Mouse (Mus musculus) thymus, adult 2 months (tissue): ENCODE results near the gene Lrfn2.

ENCODE experiments used
- CTCF ChIP-seq: fragments of 200-500 bp; IDR thresholded peaks from 2 replicates; pipeline ENCODE4 v1.5.1; 2012; ENCODE audit warnings: mild to moderate bottlenecking, control low read depth, low read length, moderate library complexity, borderline replicate concordance; ENCODE audit not compliant: control insufficient read depth, poor library complexity, insufficient read depth; ENCODE audit errors: extremely low read depth
- POLR2A ChIP-seq: fragments of 200-500 bp; IDR thresholded peaks from 2 replicates; pipeline ENCODE4 v1.6.1; 2012; ENCODE audit warnings: mild to moderate bottlenecking, low read length, control low read depth, moderate library complexity; ENCODE audit not compliant: control insufficient read depth, poor library complexity, insufficient read depth; ENCODE audit errors: extremely low read depth

DNA sequence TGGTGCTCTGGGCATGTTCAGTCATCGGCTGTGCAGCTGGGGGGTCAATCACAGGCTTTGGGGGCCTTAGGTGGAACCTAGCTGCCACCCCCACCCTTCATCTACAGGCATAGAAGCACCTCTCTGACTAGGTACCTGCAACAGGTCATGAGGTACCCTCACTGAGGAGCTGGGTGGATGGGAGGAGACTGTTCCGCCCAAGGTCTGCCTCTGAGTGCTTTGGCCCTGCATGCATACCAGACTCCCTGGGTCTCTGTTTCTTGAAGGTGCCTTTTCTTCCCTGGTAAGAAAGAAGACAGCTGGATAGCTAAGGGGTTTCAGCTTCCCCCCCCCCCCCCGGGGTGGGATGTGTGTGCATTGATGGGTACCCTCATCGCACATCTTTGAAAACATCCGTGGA lies 98.7 kb downstream of the Lrfn2 start:
- TF ChIP-seq POLR2A (no peak), CTCF (no peak)
